Mouse (Mus musculus) small intestine, adult 2 months (tissue): ENCODE measurements around the gene Rabl3. TPM values are rescaled to one million over a fixed set of nuclear protein-coding genes. Genes with fewer than 3 reads are reported as not detected.

Source experiments
- H3K27ac ChIP-seq: fragments of 200-500 bp; 2 replicates; pipeline ENCODE4 v1.5.1; 2012; ENCODE audit warnings: low read depth, low read length, control low read depth, inconsistent platforms; ENCODE audit not compliant: insufficient read depth
- H3K27me3 ChIP-seq: fragments of 200-500 bp; 2 replicates; pipeline ENCODE4 v1.6.1; 2012; ENCODE audit warnings: mild to moderate bottlenecking, moderate library complexity, low read length, inconsistent platforms; ENCODE audit not compliant: control insufficient read depth, insufficient read depth
- H3K36me3 ChIP-seq: fragments of 200-500 bp; 2 replicates; pipeline ENCODE4 v1.6.1; 2012; ENCODE audit warnings: mild to moderate bottlenecking, low read length, control low read depth, inconsistent platforms; ENCODE audit not compliant: control insufficient read depth, insufficient read depth
- H3K4me1 ChIP-seq: fragments of 200-500 bp; 2 replicates; pipeline ENCODE4 v1.6.1; 2012; ENCODE audit warnings: low read length, inconsistent platforms, mixed read lengths; ENCODE audit not compliant: control insufficient read depth, insufficient read depth, insufficient read length
- H3K4me3 ChIP-seq: fragments of 200-500 bp; 2 replicates; pipeline ENCODE4 v1.5.1; 2012; ENCODE audit warnings: low read depth, mild to moderate bottlenecking, control low read depth, inconsistent platforms, low read length, moderate library complexity
- CTCF ChIP-seq: fragments of 200-500 bp; IDR thresholded peaks from 2 replicates; pipeline ENCODE4 v1.5.1; 2012; ENCODE audit warnings: low read depth, mild to moderate bottlenecking, control low read depth, inconsistent platforms, low read length, moderate library complexity, mixed read lengths; ENCODE audit not compliant: insufficient replicate concordance, insufficient read length; ENCODE audit errors: extremely low read depth
- POLR2A ChIP-seq: fragments of 200-500 bp; IDR thresholded peaks from 2 replicates; pipeline ENCODE4 v1.6.1; 2012; ENCODE audit warnings: low read depth, mild to moderate bottlenecking, control low read depth, inconsistent platforms, low read length, moderate library complexity
- WGBS: fragments of 180-500 bp; shearing (Covaris S2); methylation state at CpG from one replicate; pipeline ENCODE4 v1.1.7; 2018; 5-methylcytosine and 5-hydroxymethylcytosine counted together
- polyA plus RNA-seq: library from polyadenylated mRNA; depleted of rRNA; stranded (reverse); fragments of >200 nt; gene quantifications from 2 replicates; pipeline ENCODE4 v1.2.3, GENCODE M21; 2012

Rabl3 gene
- polyA plus RNA-seq, 1 experiment: 1.2 TPM

DNA sequence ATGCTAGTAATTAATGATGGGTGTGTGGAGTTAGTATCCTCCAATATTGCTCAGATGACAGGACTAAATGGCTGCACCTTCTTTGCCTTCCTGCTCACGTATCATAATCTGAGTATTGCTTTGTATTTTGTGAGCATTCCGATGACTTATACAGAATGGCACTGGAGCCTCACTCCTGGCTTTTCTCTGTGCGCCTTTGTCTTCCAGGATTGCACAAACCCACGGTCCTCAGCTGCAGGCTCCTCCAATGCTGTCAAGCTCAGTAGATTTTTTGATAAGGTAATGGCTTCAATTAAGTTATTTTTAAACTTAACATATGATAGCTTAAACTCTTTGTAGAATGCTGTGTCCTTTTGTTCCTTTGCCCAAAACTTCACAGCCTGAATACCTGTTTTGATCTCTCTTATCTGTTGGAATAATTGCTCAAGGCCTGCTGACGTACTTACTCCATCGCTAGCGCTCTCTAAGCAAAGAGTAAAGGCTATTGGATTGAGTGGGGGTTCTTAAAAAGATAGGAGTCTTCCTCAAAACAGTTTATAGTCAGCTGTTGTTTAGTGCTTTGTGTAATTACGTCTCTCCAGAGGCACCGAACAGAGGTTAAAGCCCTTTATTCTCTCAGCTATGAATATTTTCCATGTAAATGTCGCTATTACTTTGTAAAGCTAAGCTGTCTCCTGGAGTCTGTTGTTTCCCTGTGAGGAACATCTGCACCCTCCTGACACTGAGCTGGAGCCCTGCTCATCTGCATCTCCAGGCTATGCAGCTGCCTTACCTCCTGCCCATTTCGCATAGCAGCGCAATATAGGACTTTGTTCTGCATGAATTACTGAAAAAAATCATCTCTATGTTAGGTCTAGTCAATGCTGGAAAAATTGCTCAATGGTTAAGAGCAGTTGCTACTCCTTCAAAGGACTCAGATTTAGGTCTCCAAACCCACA is 27.7 kb downstream of the Rabl3 start:
- 87% methylated on average over 12 of the region's 12 CpGs for WGBS
- Histone ChIP-seq H3K27me3 (no peaks in the 10 kb centered on the region), H3K4me3 (no peak overlapping the region), H3K4me1 (no peaks in the 10 kb centered on the region), H3K36me3 (peaks cover 23% of the 10 kb centered on the region), H3K27ac (no peak overlapping the region)
- TF ChIP-seq POLR2A (no peak), CTCF (no peak)

DNA sequence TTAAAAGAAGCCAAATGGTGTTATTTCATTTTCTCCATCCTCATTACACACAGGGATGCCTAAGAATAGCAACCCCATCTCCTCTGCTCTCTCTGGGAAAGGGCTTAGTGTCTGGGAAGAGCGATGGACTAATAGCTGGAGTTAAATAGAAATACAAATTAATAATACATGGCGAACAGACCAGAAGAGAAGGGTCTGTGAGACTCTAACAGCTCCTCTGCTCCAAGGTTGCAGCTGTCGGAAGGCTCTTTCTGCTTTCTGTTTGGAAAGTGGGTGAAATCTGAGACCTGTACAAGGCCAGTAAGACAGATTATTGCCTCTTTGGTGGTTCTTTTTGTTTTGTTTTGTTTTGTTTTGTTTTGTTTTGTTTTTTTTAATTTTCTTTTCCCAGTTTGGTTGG is 31.9 kb downstream of the Rabl3 start:
- 89% methylated on average over 3 of the region's 3 CpGs for WGBS
- Histone ChIP-seq H3K27me3 (no peaks in the 10 kb centered on the region), H3K36me3 (peaks cover 18% of the 10 kb centered on the region), H3K27ac (no peak overlapping the region), H3K4me3 (no peak overlapping the region), H3K4me1 (no peaks in the 10 kb centered on the region)
- TF ChIP-seq POLR2A: no peak
- no peak for TF ChIP-seq CTCF

DNA sequence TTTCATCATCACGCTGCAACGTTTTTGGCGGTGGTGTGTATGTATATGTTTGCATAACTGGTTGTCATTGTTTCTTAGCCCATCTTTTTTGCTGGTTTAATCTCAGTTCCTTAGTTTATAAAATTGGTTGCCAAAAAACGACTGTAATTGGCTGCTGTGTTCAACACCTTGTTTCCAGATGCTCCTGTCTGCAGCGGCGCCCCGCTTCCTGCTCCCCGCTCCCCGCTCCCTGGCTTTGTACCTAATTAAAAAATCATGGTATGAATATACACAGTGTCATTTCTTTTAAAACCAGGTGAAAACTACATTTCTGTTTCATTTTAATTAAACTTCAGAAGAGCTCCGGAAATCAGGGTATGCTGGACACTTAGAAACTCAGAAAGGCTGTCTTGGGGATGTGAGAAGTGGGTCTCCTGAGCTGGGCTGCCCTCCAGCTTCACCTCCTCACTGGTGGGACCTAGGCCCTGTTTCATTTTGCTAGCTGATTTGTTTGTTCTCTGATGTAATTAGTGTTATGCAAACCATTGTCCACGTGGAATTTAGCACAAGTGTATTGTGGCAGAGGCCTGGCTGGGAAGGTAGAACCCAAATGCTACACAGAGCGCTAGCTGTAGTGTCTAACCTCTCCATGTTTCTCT is 32.6 kb downstream of the Rabl3 start:
- Histone ChIP-seq H3K27me3 (no peaks in the 10 kb centered on the region), H3K4me1 (no peaks in the 10 kb centered on the region), H3K4me3 (no peak overlapping the region), H3K36me3 (peaks cover 15% of the 10 kb centered on the region), H3K27ac (no peak overlapping the region)
- TF ChIP-seq POLR2A: no peak
- TF ChIP-seq CTCF: no peak
- WGBS: 91% methylated on average over 12 of the region's 12 CpGs

DNA sequence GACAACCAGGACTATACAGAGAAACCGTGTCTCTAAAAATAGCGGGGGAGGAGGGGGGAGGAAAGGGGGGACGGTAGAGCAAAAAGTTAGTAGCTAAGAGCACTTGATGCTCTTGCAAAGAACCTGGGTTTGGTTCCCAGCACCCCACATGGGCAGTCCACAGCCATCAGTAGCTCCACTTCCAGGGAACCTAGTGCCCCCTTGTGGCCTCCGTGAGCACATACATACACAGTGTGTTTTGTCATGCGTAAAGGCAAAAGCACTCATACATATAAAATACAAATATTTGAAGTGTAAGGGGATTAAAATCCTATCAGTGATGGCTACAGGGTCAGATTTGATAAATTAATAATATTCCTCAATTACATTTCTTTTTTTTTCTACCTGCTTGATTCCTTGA is 33.4 kb downstream of the Rabl3 start:
- Histone ChIP-seq H3K27ac (no peak overlapping the region), H3K4me3 (no peak overlapping the region), H3K4me1 (no peaks in the 10 kb centered on the region), H3K27me3 (no peaks in the 10 kb centered on the region), H3K36me3 (peaks cover 15% of the 10 kb centered on the region)
- TF ChIP-seq CTCF: peak; percentile 33; the same call in 1 of the 2 replicates
- no peak for TF ChIP-seq POLR2A
- WGBS: 92% methylated on average over 5 of the region's 5 CpGs

DNA sequence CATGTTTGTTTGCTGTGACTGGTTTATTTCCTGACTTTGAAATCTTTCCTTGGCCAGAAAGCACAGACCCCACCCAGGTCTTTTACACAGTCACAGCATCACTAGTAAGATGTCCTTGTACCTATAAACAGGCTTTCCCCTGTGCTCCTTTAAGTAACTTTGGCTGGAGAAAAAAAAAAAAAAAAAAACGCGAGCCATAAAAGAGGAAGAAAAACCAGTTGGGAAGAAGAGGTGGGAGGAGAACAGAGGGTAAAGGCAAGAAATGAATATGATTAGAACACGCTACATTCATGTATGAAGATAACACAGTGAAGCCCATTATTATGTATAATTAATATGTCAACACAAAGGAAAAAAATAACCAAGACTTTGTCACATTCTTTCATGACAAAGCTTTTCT is 35.6 kb downstream of the Rabl3 start:
- Histone ChIP-seq H3K27me3 (no peaks in the 10 kb centered on the region), H3K27ac (no peak overlapping the region), H3K36me3 (peaks cover 13% of the 10 kb centered on the region), H3K4me1 (no peaks in the 10 kb centered on the region), H3K4me3 (no peak overlapping the region)
- TF ChIP-seq POLR2A (no peak), CTCF (no peak)
- 30% methylated on average over 3 of the region's 3 CpGs for WGBS

DNA sequence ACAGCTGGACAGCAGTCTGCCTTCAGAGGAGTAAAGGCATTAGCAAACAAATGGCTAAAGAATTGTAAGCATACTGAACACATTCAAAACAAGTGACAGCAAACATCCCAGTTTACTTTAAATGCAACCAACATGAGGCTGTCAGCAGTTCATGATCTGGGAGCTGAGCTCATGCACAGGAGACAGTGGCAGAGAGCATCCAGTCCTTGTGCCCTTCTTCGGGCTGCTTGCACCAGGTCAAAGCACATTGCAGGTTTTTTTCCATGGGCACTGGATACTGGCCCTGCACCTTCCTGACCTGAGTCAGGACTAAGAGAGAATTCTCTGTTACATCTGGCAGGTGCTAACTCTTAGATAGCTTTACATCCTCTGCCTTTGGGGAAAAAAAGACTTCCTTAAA is 39.9 kb downstream of the Rabl3 start:
- Histone ChIP-seq H3K36me3 (no peaks in the 10 kb centered on the region), H3K27me3 (no peaks in the 10 kb centered on the region), H3K4me1 (peaks cover 11% of the 10 kb centered on the region; the same call in 1 of the 2 replicates), H3K27ac (no peak overlapping the region), H3K4me3 (no peak overlapping the region)
- TF ChIP-seq POLR2A (no peak), CTCF (no peak)
- WGBS: 62% methylated on average over 1 of the region's 1 CpGs

DNA sequence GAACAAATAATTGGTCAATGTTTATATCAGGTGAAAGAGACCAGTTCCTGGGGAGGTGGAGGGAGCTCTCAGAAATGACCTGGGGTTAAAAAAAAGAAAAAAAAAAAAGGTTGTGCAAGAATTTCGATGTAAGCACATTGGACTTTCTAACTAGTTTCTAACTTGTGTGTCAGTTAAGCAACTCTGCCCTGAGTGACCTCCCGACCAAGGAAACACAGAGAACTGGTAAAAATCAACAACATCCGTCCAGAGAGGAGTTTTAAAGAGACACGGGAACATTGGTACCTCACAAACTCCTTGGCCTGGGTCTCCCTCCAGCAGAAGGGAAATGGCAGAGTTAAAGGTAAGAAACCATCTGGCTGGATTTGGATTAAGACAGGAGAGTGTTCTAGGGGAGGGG is 40.3 kb downstream of the Rabl3 start, which contains the start of gene Hgd:
Hgd (plus strand) TSS at position 160 of the 400 bp plus-strand sequence.
- Histone ChIP-seq H3K27ac (no peak within 1 kb of the TSS), H3K4me3 (no peak within 1 kb of the TSS), H3K27me3 (no peaks in the 10 kb centered on the region), H3K36me3 (no peaks in the 10 kb centered on the region), H3K4me1 (peaks cover 11% of the 10 kb centered on the region; the same call in 1 of the 2 replicates)
- 46% methylated on average over 4 of the region's 4 CpGs for WGBS
- no peak for TF ChIP-seq CTCF
- TF ChIP-seq POLR2A: no peak
